Mouse (Mus musculus): Measurements from ENCODE around the gene Arhgap23. TPM values are rescaled to one million over a fixed set of nuclear protein-coding genes. Genes with fewer than 3 reads are reported as not detected.

Arhgap23 gene
- polyA plus RNA-seq, 1 experiment from 2014 or later: 7.9 TPM

DNA sequence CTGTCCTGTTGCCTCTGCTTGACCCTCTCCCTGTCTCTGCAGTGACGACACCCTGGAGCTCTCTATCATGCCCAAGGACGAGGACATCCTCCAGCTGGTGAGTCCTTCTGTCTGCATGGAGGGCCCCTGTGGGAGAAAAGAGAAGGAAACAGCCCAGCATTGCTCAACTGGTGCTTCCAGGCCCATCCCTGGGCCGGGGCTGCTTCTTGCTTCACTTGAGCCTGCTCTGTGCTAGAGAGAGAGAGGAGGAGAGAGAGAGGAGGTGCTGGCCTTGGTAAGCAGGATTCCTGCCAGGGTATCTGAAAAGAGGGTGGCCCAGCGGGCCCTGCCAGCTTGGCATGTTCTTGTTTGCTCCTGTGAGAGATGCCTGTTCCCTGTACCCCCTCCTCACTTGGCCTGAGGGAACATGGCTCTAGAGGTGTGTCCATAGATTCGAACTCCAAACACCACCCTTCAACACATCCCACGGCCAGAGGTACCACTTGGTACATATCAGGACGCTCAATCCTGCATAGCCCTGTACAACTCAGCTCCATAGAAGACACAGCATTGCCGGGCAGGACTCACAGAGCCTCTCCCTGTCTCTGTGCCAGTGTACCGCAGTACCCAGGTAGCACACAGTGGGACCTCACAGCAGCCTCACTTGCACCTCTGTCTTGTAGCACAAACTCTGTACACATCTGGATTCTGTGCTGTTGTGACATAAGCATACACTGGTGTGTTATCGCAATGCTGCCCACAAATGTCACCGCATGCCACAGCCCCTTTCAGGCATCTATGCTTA is 33.5 kb downstream of the Arhgap23 start:
- H3K4me2 ChIP-seq: 0 out of 2 replicates have a peak overlapping the region, but pooled peaks have one; percentile 15
- H3K4me1 ChIP-seq (ENCODE audit: insufficient read depth): peaks cover 16% of the 10 kb centered on the region
- ATAC-seq (ENCODE audit: insufficient read depth) (no peak), DNase-seq (no peak)
- peaks cover 88% of the 10 kb centered on the region for H3K36me3 ChIP-seq (ENCODE audit: insufficient read depth)
- H3K4me3 ChIP-seq (ENCODE audit: low read depth, low read length): no peak overlapping the region
- 83% methylated on average over 10 of the region's 11 CpGs for WGBS
- peak overlapping the region; percentile 85 for H3K27ac ChIP-seq (ENCODE audit: low read depth)
- no peak overlapping the region for H3K9ac ChIP-seq
- H3K27me3 ChIP-seq (ENCODE audit: insufficient read depth, low read length): no peaks in the 10 kb centered on the region
- no peak for TF ChIP-seq CTCF (IDR thresholded peaks at IDR 0.05; ENCODE audit: low read depth)
- no peaks in the 10 kb centered on the region for H3K9me3 ChIP-seq (ENCODE audit: low read depth, low read length)

DNA sequence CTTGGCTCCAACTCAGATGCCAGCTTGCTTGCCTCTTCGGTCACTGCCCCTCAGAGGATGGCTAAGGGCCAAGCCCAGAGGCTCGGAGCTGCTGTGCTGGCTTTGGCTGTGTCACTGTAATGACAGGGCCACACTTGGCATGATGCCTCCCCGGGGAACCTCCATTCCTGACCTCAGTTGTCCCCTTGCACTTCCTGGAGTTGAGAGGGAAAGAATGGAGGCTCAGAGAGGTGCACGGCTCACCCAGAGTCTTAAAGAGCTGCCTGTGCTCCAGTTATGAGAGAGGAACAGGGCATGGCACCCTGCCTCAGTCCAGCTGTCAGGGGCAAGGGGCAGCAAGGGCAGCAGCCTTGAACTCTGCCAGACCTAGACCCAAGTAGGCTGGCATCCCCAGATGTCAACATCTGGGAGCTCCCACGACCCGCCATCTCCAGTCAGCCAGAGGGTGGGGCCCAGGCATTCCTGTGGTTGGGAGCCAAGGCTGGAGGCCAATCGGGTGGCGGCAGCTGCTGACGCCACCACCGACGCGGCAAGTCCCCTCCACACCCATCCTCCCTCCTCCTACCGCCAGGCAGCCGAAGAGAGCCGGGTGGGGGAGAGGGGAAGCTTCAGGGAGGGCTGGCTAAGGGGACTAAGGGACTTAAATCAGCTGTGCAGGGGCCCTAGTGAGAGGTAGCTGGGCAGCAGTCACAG is 34.4 kb downstream of the Arhgap23 start:
- H3K27me3 ChIP-seq (ENCODE audit: insufficient read depth, low read length): no peaks in the 10 kb centered on the region
- peak overlapping the region; percentile 85 for H3K27ac ChIP-seq (ENCODE audit: low read depth)
- no peaks in the 10 kb centered on the region for H3K9me3 ChIP-seq (ENCODE audit: low read depth, low read length)
- peaks cover 88% of the 10 kb centered on the region for H3K36me3 ChIP-seq (ENCODE audit: insufficient read depth)
- peak overlapping the region; percentile 38; the same call in 1 of the 2 replicates for H3K9ac ChIP-seq
- peaks cover 16% of the 10 kb centered on the region for H3K4me1 ChIP-seq (ENCODE audit: insufficient read depth)
- DNase-seq: peak; percentile 94
- 6% methylated on average over 15 of the region's 15 CpGs for WGBS
- ATAC-seq (ENCODE audit: insufficient read depth): peak; percentile 88
- TF ChIP-seq CTCF (IDR thresholded peaks at IDR 0.05; ENCODE audit: low read depth): 0 out of 2 replicates have a peak, but pooled peaks have one; percentile 23
- peak overlapping the region; percentile 34 for H3K4me3 ChIP-seq (ENCODE audit: low read depth, low read length)
- peak overlapping the region; percentile 67 for H3K4me2 ChIP-seq

DNA sequence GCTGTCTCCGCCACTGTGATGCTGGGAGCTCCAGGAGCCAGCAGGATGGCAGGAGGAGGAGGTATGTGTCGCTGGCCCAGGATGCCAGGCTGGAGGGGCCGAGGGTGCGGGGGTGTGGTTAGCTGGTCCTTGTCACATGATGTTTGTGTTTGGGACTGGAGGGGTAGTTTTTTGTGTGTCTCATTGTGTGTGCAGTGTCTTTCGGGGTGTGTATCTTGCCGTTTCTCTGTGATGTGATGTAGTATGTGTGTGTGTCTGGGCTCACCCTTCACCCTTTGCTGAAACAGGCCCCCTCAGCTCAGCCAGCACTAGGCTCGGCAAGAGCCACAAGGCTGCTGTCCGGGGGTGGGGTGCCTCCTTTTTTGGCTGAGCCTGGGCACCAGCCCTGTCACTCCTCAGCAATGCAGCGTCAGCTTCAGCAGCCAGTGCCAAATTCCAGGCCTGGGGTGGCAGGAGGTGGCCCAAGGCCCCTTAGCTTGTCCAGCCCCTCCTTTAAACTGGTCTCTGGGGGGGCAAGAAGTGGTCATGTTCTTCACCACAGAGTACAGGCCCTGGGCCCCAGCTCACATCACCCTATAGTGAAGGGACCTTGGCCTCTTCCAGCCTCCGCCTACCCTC is 35.1 kb downstream of the Arhgap23 start:
- Histone ChIP-seq H3K4me1 (ENCODE audit: insufficient read depth) (peaks cover 16% of the 10 kb centered on the region), H3K36me3 (ENCODE audit: insufficient read depth) (peaks cover 87% of the 10 kb centered on the region), H3K4me2 (peak overlapping the region; percentile 67), H3K4me3 (ENCODE audit: low read depth, low read length) (peak overlapping the region; percentile 34), H3K9ac (peak overlapping the region; percentile 38; the same call in 1 of the 2 replicates), H3K27me3 (ENCODE audit: insufficient read depth, low read length) (no peaks in the 10 kb centered on the region), H3K9me3 (ENCODE audit: low read depth, low read length) (no peaks in the 10 kb centered on the region), H3K27ac (ENCODE audit: low read depth) (peak overlapping the region; percentile 85)
- DNase-seq (peak; percentile 56), ATAC-seq (ENCODE audit: insufficient read depth) (peak; percentile 43)
- no peak for TF ChIP-seq CTCF (IDR thresholded peaks at IDR 0.05; ENCODE audit: low read depth)
- 20% methylated on average over 10 of the region's 10 CpGs for WGBS

DNA sequence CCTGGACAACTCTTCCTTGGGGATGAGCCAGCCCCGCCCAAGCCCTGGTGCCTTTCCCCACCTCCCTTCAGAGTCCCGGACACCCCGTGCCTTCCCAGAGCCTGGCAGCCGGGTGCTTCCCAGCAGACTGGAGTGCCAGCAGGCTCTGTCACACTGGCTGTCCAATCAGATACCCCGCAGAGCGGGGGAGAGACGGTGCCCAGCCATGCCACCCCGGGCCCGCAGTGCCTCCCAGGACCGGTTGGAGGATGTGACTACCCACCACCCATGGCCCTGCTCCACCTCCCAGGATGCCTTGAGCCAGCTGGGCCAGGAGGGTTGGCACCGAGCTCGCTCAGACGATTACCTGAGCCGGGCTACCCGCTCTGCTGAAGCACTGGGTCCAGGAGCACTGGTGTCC is 36.3 kb downstream of the Arhgap23 start:
- Histone ChIP-seq H3K4me2 (no peak overlapping the region; the same call in 1 of the 2 replicates), H3K27ac (ENCODE audit: low read depth) (no peak overlapping the region; the same call in 1 of the 2 replicates), H3K4me1 (ENCODE audit: insufficient read depth) (peaks cover 16% of the 10 kb centered on the region), H3K9me3 (ENCODE audit: low read depth, low read length) (no peaks in the 10 kb centered on the region), H3K4me3 (ENCODE audit: low read depth, low read length) (no peak overlapping the region), H3K27me3 (ENCODE audit: insufficient read depth, low read length) (no peaks in the 10 kb centered on the region), H3K9ac (no peak overlapping the region), H3K36me3 (ENCODE audit: insufficient read depth) (peaks cover 87% of the 10 kb centered on the region)
- ATAC-seq (ENCODE audit: insufficient read depth) (no peak), DNase-seq (no peak)
- TF ChIP-seq CTCF (IDR thresholded peaks at IDR 0.05; ENCODE audit: low read depth): no peak
- WGBS: 95% methylated on average over 15 of the region's 15 CpGs

DNA sequence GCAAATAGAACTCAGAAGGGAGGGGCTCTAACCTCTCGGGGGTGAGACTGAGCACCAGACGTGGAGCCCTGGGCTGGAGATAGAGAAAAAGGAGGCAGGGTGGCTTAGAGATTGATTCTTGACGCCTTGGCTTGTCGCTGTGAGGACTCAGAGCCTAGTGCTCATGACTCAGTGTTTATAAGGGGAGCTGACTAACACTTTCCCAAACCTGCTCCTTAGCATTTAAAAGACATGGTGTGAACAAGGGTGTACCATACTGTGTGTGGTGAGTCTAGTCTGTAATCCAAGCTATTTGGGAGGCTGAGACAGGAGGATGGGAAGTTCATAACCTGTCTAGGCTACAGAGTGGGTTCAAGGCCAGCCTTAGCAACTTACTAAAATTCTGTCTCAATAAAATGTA is 41.8 kb downstream of the Arhgap23 start:
- H3K4me1 ChIP-seq (ENCODE audit: insufficient read depth): no peaks in the 10 kb centered on the region
- no peak overlapping the region for H3K9ac ChIP-seq
- ATAC-seq (ENCODE audit: insufficient read depth) (no peak), DNase-seq (no peak)
- H3K27ac ChIP-seq (ENCODE audit: low read depth): no peak overlapping the region
- 70% methylated on average over 4 of the region's 4 CpGs for WGBS
- TF ChIP-seq CTCF (IDR thresholded peaks at IDR 0.05; ENCODE audit: low read depth): no peak
- H3K9me3 ChIP-seq (ENCODE audit: low read depth, low read length): no peaks in the 10 kb centered on the region
- H3K4me3 ChIP-seq (ENCODE audit: low read depth, low read length): no peak overlapping the region
- H3K36me3 ChIP-seq (ENCODE audit: insufficient read depth): peaks cover 98% of the 10 kb centered on the region
- no peak overlapping the region for H3K4me2 ChIP-seq
- no peaks in the 10 kb centered on the region for H3K27me3 ChIP-seq (ENCODE audit: insufficient read depth, low read length)

DNA sequence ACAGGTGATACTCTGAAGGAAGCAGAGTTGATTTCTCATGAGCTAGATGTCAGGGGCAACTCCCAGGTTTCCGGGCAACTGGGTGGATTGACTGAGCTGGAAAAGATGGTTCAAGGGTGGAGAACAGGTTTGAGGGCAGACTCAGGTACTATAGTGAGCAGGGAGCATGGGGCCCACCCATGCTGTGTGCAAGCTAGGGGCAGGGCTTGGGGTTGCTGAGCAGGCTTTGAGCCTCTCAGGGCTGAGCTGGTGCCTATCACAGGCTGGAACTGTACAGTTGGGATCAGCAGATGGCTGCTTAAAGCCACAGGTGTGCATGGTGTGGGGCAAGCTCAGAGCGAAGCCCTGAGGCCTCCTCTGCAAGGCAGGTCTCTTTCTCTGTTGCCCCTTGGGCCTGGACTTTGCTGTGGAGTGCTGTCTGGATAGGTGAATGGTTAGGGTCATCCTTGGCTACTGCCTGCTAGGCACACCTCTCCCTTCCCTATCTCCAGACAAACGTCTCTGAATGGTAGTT is 46.0 kb downstream of the Arhgap23 start:
- Histone ChIP-seq H3K4me2 (no peak overlapping the region), H3K36me3 (ENCODE audit: insufficient read depth) (peaks cover 99% of the 10 kb centered on the region), H3K4me3 (ENCODE audit: low read depth, low read length) (no peak overlapping the region), H3K9me3 (ENCODE audit: low read depth, low read length) (no peaks in the 10 kb centered on the region), H3K27ac (ENCODE audit: low read depth) (no peak overlapping the region), H3K4me1 (ENCODE audit: insufficient read depth) (no peaks in the 10 kb centered on the region), H3K9ac (no peak overlapping the region), H3K27me3 (ENCODE audit: insufficient read depth, low read length) (no peaks in the 10 kb centered on the region)
- ATAC-seq (ENCODE audit: insufficient read depth): no peak
- 81% methylated on average over 3 of the region's 3 CpGs for WGBS
- DNase-seq: no peak
- no peak for TF ChIP-seq CTCF (IDR thresholded peaks at IDR 0.05; ENCODE audit: low read depth)

All from lung, embryonic 14.5 days (tissue).